ENCODE assay signal across 15 mouse cellular contexts in genomic region chr11:60837644-60838406, GRCm38 (mm10). TPM values are rescaled to one million over a fixed set of nuclear protein-coding genes. Genes with fewer than 3 reads are reported as not detected.
DNase-seq lines count a peak whose midpoint lies in the region; ATAC-seq and TF ChIP-seq lines count a peak whose summit lies in the region.
"Had no signal": no experiment of that assay in that cellular context is flagged by ENCODE, and none has a peak within 500 bp of the region (broad histone marks: within the 10 kb centered on the region; RNA-seq: fewer than 3 reads in every experiment).

No protein-coding gene starts in this region.

- no peak overlapping the region for H3K4me3 ChIP-seq in kidney, embryonic 16.5 days (ENCODE audit: low read length)
- no peak overlapping the region for H3K4me3 ChIP-seq in kidney, embryonic 14.5 days (ENCODE audit: low read length)
- peak overlapping the region; percentile 65 for H3K4me3 ChIP-seq in brown adipose tissue, adult 24 weeks (ENCODE audit: insufficient read depth, low read depth, low read length)
- H3K4me3 ChIP-seq in liver, adult 2 months (ENCODE audit: insufficient read depth, low read depth, low read length) = no peak overlapping the region
- no peak overlapping the region for H3K4me3 ChIP-seq in midbrain, embryonic 10.5 days
- H3K4me3 ChIP-seq: embryonic facial prominence, embryonic 13.5 days; forebrain, embryonic 12.5 days; heart, embryonic 13.5 days; hindbrain, embryonic 12.5 days had no signal

- no peaks in the 10 kb centered on the region for H3K27me3 ChIP-seq in kidney, embryonic 16.5 days (ENCODE audit: insufficient read depth, low read length)
- H3K27me3 ChIP-seq in kidney, embryonic 14.5 days (ENCODE audit: control insufficient read depth, insufficient read depth, low read length) = no peaks in the 10 kb centered on the region
- no peaks in the 10 kb centered on the region for H3K27me3 ChIP-seq in liver, adult 2 months (ENCODE audit: control insufficient read depth, insufficient read depth, low read length)
- H3K27me3 ChIP-seq in midbrain, embryonic 10.5 days (ENCODE audit: low read depth, poor library complexity, severe bottlenecking) = no peaks in the 10 kb centered on the region
- H3K27me3 ChIP-seq: embryonic facial prominence, embryonic 13.5 days; forebrain, embryonic 12.5 days; heart, embryonic 13.5 days; hindbrain, embryonic 12.5 days; Patski had no signal

- no peaks in the 10 kb centered on the region; the same call in 1 of the 2 replicates for H3K79me2 ChIP-seq in liver, adult 2 months (ENCODE audit: control insufficient read depth, insufficient read depth, low read length)

- H3K9ac ChIP-seq in kidney, embryonic 16.5 days (replicated peaks; ENCODE audit: low read length) = 0 out of 2 replicates have a peak overlapping the region, but pooled peaks have one; percentile 22
- H3K9ac ChIP-seq in kidney, embryonic 14.5 days (ENCODE audit: low read depth, low read length) = no peak overlapping the region
- H3K9ac ChIP-seq in liver, adult 2 months (ENCODE audit: low read depth, low read length) = no peak overlapping the region
- H3K9ac ChIP-seq: embryonic facial prominence, embryonic 13.5 days; forebrain, embryonic 12.5 days; heart, embryonic 13.5 days; hindbrain, embryonic 12.5 days had no signal

- no peaks in the 10 kb centered on the region for H3K4me1 ChIP-seq in kidney, embryonic 16.5 days (ENCODE audit: insufficient read depth, low read length)
- H3K4me1 ChIP-seq in kidney, embryonic 14.5 days (ENCODE audit: control insufficient read depth, insufficient read depth, low read length) = no peaks in the 10 kb centered on the region
- H3K4me1 ChIP-seq in brown adipose tissue, adult 24 weeks (ENCODE audit: control insufficient read depth, insufficient read depth, insufficient read length, low read length) = peaks cover 28% of the 10 kb centered on the region
- peaks cover 2% of the 10 kb centered on the region; the same call in 1 of the 2 replicates for H3K4me1 ChIP-seq in liver, adult 2 months (ENCODE audit: control insufficient read depth, insufficient read depth, low read length)
- no peaks in the 10 kb centered on the region for H3K4me1 ChIP-seq in midbrain, embryonic 10.5 days
- H3K4me1 ChIP-seq: embryonic facial prominence, embryonic 13.5 days; forebrain, embryonic 12.5 days; hindbrain, embryonic 12.5 days had no signal

- TF ChIP-seq POLR2A in liver, adult 2 months (IDR thresholded peaks at IDR 0.05; ENCODE audit: extremely low read depth, insufficient read depth, low read length) = no peak

- H3K4me2 ChIP-seq in kidney, embryonic 16.5 days (replicated peaks; ENCODE audit: low read depth, low read length) = no peak overlapping the region
- no peak overlapping the region for H3K4me2 ChIP-seq in kidney, embryonic 14.5 days (replicated peaks; ENCODE audit: low read depth, low read length)
- H3K4me2 ChIP-seq: embryonic facial prominence, embryonic 13.5 days; forebrain, embryonic 12.5 days; heart, embryonic 13.5 days; hindbrain, embryonic 12.5 days had no signal

- TF ChIP-seq CTCF in liver, adult 2 months (IDR thresholded peaks at IDR 0.05; ENCODE audit: low read depth, low read length) = no peak

- WGBS in kidney, embryonic 16.5 days = 77% methylated on average over 10 of the region's 10 CpGs
- WGBS in kidney, embryonic 14.5 days = 88% methylated on average over 10 of the region's 10 CpGs
- 34% methylated on average over 10 of the region's 10 CpGs for WGBS in liver, adult 2 months
- 90% methylated on average over 10 of the region's 10 CpGs for WGBS in midbrain, embryonic 10.5 days

- ATAC-seq in kidney, embryonic 16.5 days (ENCODE audit: low FRiP score, low TSS enrichment) = no peak
- ATAC-seq in kidney, embryonic 14.5 days (ENCODE audit: low FRiP score, low TSS enrichment) = no peak
- ATAC-seq in neutrophil, adult 5-6 weeks (ENCODE audit: extremely low read depth, insufficient number of reproducible peaks, low FRiP score, poor library complexity, severe bottlenecking) = peak; percentile 68
- ATAC-seq: Patski had no signal

- DNase-seq in liver, adult 2 months (ENCODE audit: extremely low read depth, low read depth, low spot score) = peak; percentile 81
- no peak for DNase-seq in spleen, adult 18-20 months
- DNase-seq in midbrain, embryonic 10.5 days (ENCODE audit: low spot score) = no peak
- no peak for DNase-seq in spleen, postnatal 4 days (ENCODE audit: low spot score in 2 of 2)
- DNase-seq: cerebellum, postnatal 10 days; thymus, postnatal 25 days had no signal

- no peak overlapping the region for H3K27ac ChIP-seq in kidney, embryonic 16.5 days (ENCODE audit: low read length)
- no peak overlapping the region for H3K27ac ChIP-seq in kidney, embryonic 14.5 days (ENCODE audit: low read depth, low read length)
- H3K27ac ChIP-seq in brown adipose tissue, adult 24 weeks (replicated peaks; ENCODE audit: low read depth, low read length) = peak overlapping the region; percentile 100
- peak overlapping the region; percentile 18; the same call in 1 of the 2 replicates for H3K27ac ChIP-seq in liver, adult 2 months (replicated peaks; ENCODE audit: insufficient read depth, low read depth, low read length)
- no peak overlapping the region for H3K27ac ChIP-seq in midbrain, embryonic 10.5 days (replicated peaks)
- H3K27ac ChIP-seq: embryonic facial prominence, embryonic 13.5 days; forebrain, embryonic 12.5 days; heart, embryonic 13.5 days; hindbrain, embryonic 12.5 days had no signal

- no peaks in the 10 kb centered on the region for H3K9me3 ChIP-seq in kidney, embryonic 16.5 days (ENCODE audit: low read length)
- H3K9me3 ChIP-seq in kidney, embryonic 14.5 days (ENCODE audit: control insufficient read depth, low read length) = no peaks in the 10 kb centered on the region
- no peaks in the 10 kb centered on the region for H3K9me3 ChIP-seq in midbrain, embryonic 10.5 days (replicated peaks)
- H3K9me3 ChIP-seq: embryonic facial prominence, embryonic 13.5 days; forebrain, embryonic 12.5 days; heart, embryonic 13.5 days; hindbrain, embryonic 12.5 days had no signal

- H3K36me3 ChIP-seq in kidney, embryonic 16.5 days (ENCODE audit: insufficient read depth, low read length) = 0 out of 2 replicates have a peak, but pooled peaks cover 3% of the 10 kb centered on the region
- H3K36me3 ChIP-seq in kidney, embryonic 14.5 days (ENCODE audit: control insufficient read depth, insufficient read depth, low read length) = no peaks in the 10 kb centered on the region
- no peaks in the 10 kb centered on the region for H3K36me3 ChIP-seq in liver, adult 2 months (ENCODE audit: control insufficient read depth, insufficient read depth, low read length)
- H3K36me3 ChIP-seq in midbrain, embryonic 10.5 days = peaks cover 14% of the 10 kb centered on the region; the same call in 1 of the 2 replicates
- H3K36me3 ChIP-seq: forebrain, embryonic 12.5 days; hindbrain, embryonic 12.5 days had no signal

RNA-seq across cellular contexts. Expression of gene Dhrs7b, which starts 7.4 kb away (rescaled TPM):
- polyA plus RNA-seq in kidney, embryonic 16.5 days (2015; fragmentation: Nextera tagmentation; extraction: Ambion mirVana) = 41.7 and 42.8 TPM in 2 replicates
- 34.3 and 35.8 TPM in 2 replicates for polyA plus RNA-seq in kidney, embryonic 14.5 days (2014; fragmentation: Nextera tagmentation; extraction: Ambion mirVana)
- polyA plus RNA-seq in brown adipose tissue, adult 24 weeks (2012; ENCODE audit: insufficient read depth, insufficient read length, missing spikeins) = 82.8 and 88.3 TPM in 2 replicates
- total RNA-seq in liver, adult 2 months (2014; rRNA removed) = 23.5 and 28.8 TPM in 2 replicates
- polyA plus RNA-seq in liver, adult 2 months (2012; rRNA removed) = 15.0 and 15.5 TPM in 2 replicates
- total RNA-seq in neutrophil, adult 5-6 weeks (2017) = 7.0 and 7.8 TPM in 2 replicates
- polyA plus RNA-seq in midbrain, embryonic 10.5 days (2016; fragmentation: Nextera tagmentation; extraction: Ambion mirVana) = 29.3 and 34.0 TPM in 2 replicates

RNA-seq across cellular contexts. Expression of gene Shmt1, which starts 26.3 kb away (rescaled TPM):
- polyA plus RNA-seq in kidney, embryonic 16.5 days (2015; fragmentation: Nextera tagmentation; extraction: Ambion mirVana) = 79.4 and 84.6 TPM in 2 replicates
- polyA plus RNA-seq in kidney, embryonic 14.5 days (2014; fragmentation: Nextera tagmentation; extraction: Ambion mirVana) = 45.3 and 78.4 TPM in 2 replicates
- polyA plus RNA-seq in brown adipose tissue, adult 24 weeks (2012; ENCODE audit: insufficient read depth, insufficient read length, missing spikeins) = 18.0 and 28.1 TPM in 2 replicates
- 162 and 214 TPM in 2 replicates for total RNA-seq in liver, adult 2 months (2014; rRNA removed)
- 239 and 306 TPM in 2 replicates for polyA plus RNA-seq in liver, adult 2 months (2012; rRNA removed)
- total RNA-seq in neutrophil, adult 5-6 weeks (2017) = 0.93 and 2.1 TPM in 2 replicates
- polyA plus RNA-seq in midbrain, embryonic 10.5 days (2016; fragmentation: Nextera tagmentation; extraction: Ambion mirVana) = 75.3 and 86.3 TPM in 2 replicates

RNA-seq across cellular contexts. Expression of gene Tmem11, which starts 41.2 kb away (rescaled TPM):
- 72.0 and 79.6 TPM in 2 replicates for polyA plus RNA-seq in kidney, embryonic 16.5 days (2015; fragmentation: Nextera tagmentation; extraction: Ambion mirVana)
- 72.8 and 72.9 TPM in 2 replicates for polyA plus RNA-seq in kidney, embryonic 14.5 days (2014; fragmentation: Nextera tagmentation; extraction: Ambion mirVana)
- polyA plus RNA-seq in brown adipose tissue, adult 24 weeks (2012; ENCODE audit: insufficient read depth, insufficient read length, missing spikeins) = 60.2 and 63.5 TPM in 2 replicates
- 19.8 and 20.0 TPM in 2 replicates for total RNA-seq in liver, adult 2 months (2014; rRNA removed)
- 48.9 and 67.8 TPM in 2 replicates for polyA plus RNA-seq in liver, adult 2 months (2012; rRNA removed)
- total RNA-seq in neutrophil, adult 5-6 weeks (2017) = 26.0 and 27.6 TPM in 2 replicates
- polyA plus RNA-seq in midbrain, embryonic 10.5 days (2016; fragmentation: Nextera tagmentation; extraction: Ambion mirVana) = 71.0 and 75.7 TPM in 2 replicates

Comparison
In these comparisons a context has a peak if more than half of its experiments do, and no peak if none do; other contexts are left out.
1. H3K27ac ChIP-seq: peak in brown adipose tissue, adult 24 weeks (single experiment) and liver, adult 2 months (single experiment); none in kidney, embryonic 16.5 days (single experiment), kidney, embryonic 14.5 days (single experiment) and midbrain, embryonic 10.5 days (single experiment).